Mouse (Mus musculus) forebrain, embryonic 13.5 days (tissue): ENCODE data around the gene Rims4. TPM values are rescaled to one million over a fixed set of nuclear protein-coding genes. Genes with fewer than 3 reads are reported as not detected.

Experiments used
- ATAC-seq: fragments of 200-750 bp; cut with Nextera tagmentation; 2 replicates; pipeline ENCODE4 v1.8.0; 2017
- H3K27ac ChIP-seq: fragments of 300-500 bp; sonication (generic); 2 replicates; pipeline ENCODE4 v1.5.1; 2015; ENCODE audit warnings: inconsistent platforms, mild to moderate bottlenecking, moderate library complexity
- H3K27me3 ChIP-seq: fragments of 300-500 bp; sonication (generic); 2 replicates; pipeline ENCODE4 v1.6.1; 2015; ENCODE audit warnings: mild to moderate bottlenecking, inconsistent platforms
- H3K36me3 ChIP-seq: fragments of 300-500 bp; sonication (generic); 2 replicates; pipeline ENCODE4 v1.6.1; 2015; ENCODE audit warnings: mild to moderate bottlenecking, inconsistent platforms; ENCODE audit not compliant: poor library complexity, severe bottlenecking
- H3K4me1 ChIP-seq: fragments of 300-500 bp; sonication (generic); 2 replicates; pipeline ENCODE4 v1.6.1; 2015; ENCODE audit warnings: inconsistent platforms
- H3K4me2 ChIP-seq: fragments of 300-500 bp; sonication (generic); 2 replicates; pipeline ENCODE4 v1.6.1; 2015; ENCODE audit warnings: inconsistent platforms, mild to moderate bottlenecking, moderate library complexity
- H3K4me3 ChIP-seq: fragments of 300-500 bp; sonication (generic); 2 replicates; pipeline ENCODE4 v1.5.1; 2015; ENCODE audit warnings: mild to moderate bottlenecking, inconsistent platforms
- H3K9ac ChIP-seq: fragments of 300-500 bp; sonication (generic); 2 replicates; pipeline ENCODE4 v1.6.1; 2015; ENCODE audit warnings: mild to moderate bottlenecking, inconsistent platforms
- H3K9me3 ChIP-seq: fragments of 300-500 bp; sonication (generic); replicated peaks from 2 replicates; pipeline ENCODE4 v1.6.1; 2016; ENCODE audit warnings: inconsistent platforms
- WGBS: fragments of 180-500 bp; shearing (Covaris S2); methylation state at CpG from one replicate; pipeline ENCODE4 v1.1.7; 2015; 5-methylcytosine and 5-hydroxymethylcytosine counted together
- polyA plus RNA-seq: library from polyadenylated mRNA; unstranded; fragments of >200 nt; fragmentation: Nextera tagmentation; extraction: Ambion mirVana; gene quantifications from 2 replicates; pipeline ENCODE4 v1.2.1, GENCODE M21; 2015

Gene Rims4
- polyA plus RNA-seq, 1 experiment from 2014 or later = 3.0 TPM

GRCm38 (mm10) chr2:163904323-163904722, 14.2 kb downstream of the Rims4 start:
- WGBS = 92% methylated on average over 4 of the region's 4 CpGs
- Histone ChIP-seq H3K9me3 (no peaks in the 10 kb centered on the region), H3K27me3 (no peaks in the 10 kb centered on the region), H3K4me2 (no peak overlapping the region), H3K4me3 (no peak overlapping the region), H3K36me3 (no peaks in the 10 kb centered on the region), H3K4me1 (no peaks in the 10 kb centered on the region), H3K9ac (no peak overlapping the region), H3K27ac (no peak overlapping the region)
- ATAC-seq = no peak

- no peak overlapping the region for H3K27ac ChIP-seq
- H3K9me3 ChIP-seq = no peaks in the 10 kb centered on the region
- H3K4me1 ChIP-seq = no peaks in the 10 kb centered on the region
- no peak overlapping the region for H3K4me3 ChIP-seq
- H3K27me3 ChIP-seq = no peaks in the 10 kb centered on the region
- WGBS = 73% methylated on average over 11 of the region's 11 CpGs
- no peaks in the 10 kb centered on the region for H3K36me3 ChIP-seq
- no peak overlapping the region for H3K9ac ChIP-seq
- no peak overlapping the region for H3K4me2 ChIP-seq
- ATAC-seq = no peak
Observed at GRCm38 (mm10) chr2:163903461-163903860, 15.0 kb downstream of the Rims4 start.

- 81% methylated on average over 4 of the region's 4 CpGs for WGBS
- Histone ChIP-seq H3K36me3 (no peaks in the 10 kb centered on the region), H3K4me2 (no peak overlapping the region), H3K27ac (no peak overlapping the region), H3K4me1 (no peaks in the 10 kb centered on the region), H3K9me3 (no peaks in the 10 kb centered on the region), H3K4me3 (no peak overlapping the region), H3K27me3 (no peaks in the 10 kb centered on the region), H3K9ac (no peak overlapping the region)
- ATAC-seq = no peak
Observed at GRCm38 (mm10) chr2:163902448-163902847, 16.0 kb downstream of the Rims4 start.

- WGBS = 92% methylated on average over 7 of the region's 7 CpGs
- ATAC-seq = no peak
- H3K27me3 ChIP-seq = no peaks in the 10 kb centered on the region
- no peak overlapping the region for H3K4me3 ChIP-seq
- no peak overlapping the region for H3K27ac ChIP-seq
- no peaks in the 10 kb centered on the region for H3K9me3 ChIP-seq
- H3K9ac ChIP-seq = no peak overlapping the region
- no peaks in the 10 kb centered on the region for H3K36me3 ChIP-seq
- H3K4me2 ChIP-seq = no peak overlapping the region
- H3K4me1 ChIP-seq = no peaks in the 10 kb centered on the region
Observed at GRCm38 (mm10) chr2:163901043-163901442, 17.4 kb downstream of the Rims4 start.

GRCm38 (mm10) chr2:163899910-163900411, 18.5 kb downstream of the Rims4 start:
- no peak for ATAC-seq

GRCm38 (mm10) chr2:163897988-163898535, 20.4 kb downstream of the Rims4 start:
- 84% methylated on average over 7 of the region's 7 CpGs for WGBS
- Histone ChIP-seq H3K27me3 (no peaks in the 10 kb centered on the region), H3K4me3 (no peak overlapping the region), H3K27ac (no peak overlapping the region), H3K9me3 (no peaks in the 10 kb centered on the region), H3K4me1 (no peaks in the 10 kb centered on the region), H3K36me3 (no peaks in the 10 kb centered on the region), H3K9ac (no peak overlapping the region), H3K4me2 (no peak overlapping the region)
- ATAC-seq = no peak

More at GRCm38 (mm10) chr2:163899910-163900411, 18.5 kb downstream of the Rims4 start:
- Histone ChIP-seq H3K4me2 (no peak overlapping the region), H3K9me3 (no peaks in the 10 kb centered on the region), H3K27me3 (no peaks in the 10 kb centered on the region), H3K27ac (no peak overlapping the region; the same call in 1 of the 2 replicates), H3K36me3 (no peaks in the 10 kb centered on the region), H3K4me3 (no peak overlapping the region), H3K4me1 (no peaks in the 10 kb centered on the region), H3K9ac (no peak overlapping the region)
- WGBS = 56% methylated on average over 14 of the region's 14 CpGs

- H3K36me3 ChIP-seq = no peaks in the 10 kb centered on the region
- no peaks in the 10 kb centered on the region for H3K27me3 ChIP-seq
- ATAC-seq = no peak
- 94% methylated on average over 7 of the region's 7 CpGs for WGBS
- H3K4me2 ChIP-seq = no peak overlapping the region
- H3K9ac ChIP-seq = no peak overlapping the region
- H3K4me1 ChIP-seq = no peaks in the 10 kb centered on the region
- no peaks in the 10 kb centered on the region for H3K9me3 ChIP-seq
- no peak overlapping the region for H3K4me3 ChIP-seq
- H3K27ac ChIP-seq = no peak overlapping the region
Observed at GRCm38 (mm10) chr2:163897026-163897425, 21.5 kb downstream of the Rims4 start.

- Histone ChIP-seq H3K9me3 (no peaks in the 10 kb centered on the region), H3K4me3 (no peak overlapping the region), H3K9ac (no peak overlapping the region), H3K27me3 (no peaks in the 10 kb centered on the region), H3K27ac (no peak overlapping the region), H3K36me3 (no peaks in the 10 kb centered on the region), H3K4me2 (no peak overlapping the region), H3K4me1 (peaks cover 8% of the 10 kb centered on the region)
- ATAC-seq = no peak
- 73% methylated on average over 2 of the region's 2 CpGs for WGBS
Observed at GRCm38 (mm10) chr2:163895156-163895555, 23.3 kb downstream of the Rims4 start.

- Histone ChIP-seq H3K4me2 (no peak overlapping the region), H3K27me3 (no peaks in the 10 kb centered on the region), H3K36me3 (no peaks in the 10 kb centered on the region), H3K9ac (no peak overlapping the region), H3K9me3 (no peaks in the 10 kb centered on the region), H3K4me1 (peaks cover 8% of the 10 kb centered on the region), H3K4me3 (no peak overlapping the region), H3K27ac (no peak overlapping the region)
- no peak for ATAC-seq
- WGBS = 72% methylated on average over 7 of the region's 7 CpGs
Observed at GRCm38 (mm10) chr2:163893446-163894370, 24.8 kb downstream of the Rims4 start.

- Histone ChIP-seq H3K4me1 (peaks cover 8% of the 10 kb centered on the region), H3K27ac (peak overlapping the region; percentile 57), H3K4me2 (no peak overlapping the region), H3K9ac (no peak overlapping the region), H3K27me3 (no peaks in the 10 kb centered on the region), H3K36me3 (no peaks in the 10 kb centered on the region), H3K4me3 (no peak overlapping the region), H3K9me3 (no peaks in the 10 kb centered on the region)
- WGBS = 91% methylated on average over 11 of the region's 11 CpGs
- no peak for ATAC-seq
Observed at GRCm38 (mm10) chr2:163891271-163891670, 27.2 kb downstream of the Rims4 start.

- 0 out of 2 replicates have a peak, but pooled peaks have one; percentile 19 for ATAC-seq
- H3K27ac ChIP-seq = peak overlapping the region; percentile 57; the same call in 1 of the 2 replicates
- H3K4me2 ChIP-seq = no peak overlapping the region
- no peaks in the 10 kb centered on the region for H3K36me3 ChIP-seq
- no peak overlapping the region for H3K9ac ChIP-seq
- no peaks in the 10 kb centered on the region for H3K27me3 ChIP-seq
- no peaks in the 10 kb centered on the region for H3K9me3 ChIP-seq
- no peak overlapping the region for H3K4me3 ChIP-seq
- WGBS = 43% methylated on average over 11 of the region's 11 CpGs
- peaks cover 8% of the 10 kb centered on the region for H3K4me1 ChIP-seq
Observed at GRCm38 (mm10) chr2:163890586-163890985, 27.9 kb downstream of the Rims4 start.

- Histone ChIP-seq H3K27ac (no peak overlapping the region), H3K36me3 (no peaks in the 10 kb centered on the region), H3K27me3 (no peaks in the 10 kb centered on the region), H3K4me1 (peaks cover 8% of the 10 kb centered on the region), H3K9me3 (no peaks in the 10 kb centered on the region), H3K4me2 (no peak overlapping the region), H3K9ac (no peak overlapping the region), H3K4me3 (no peak overlapping the region)
- no peak for ATAC-seq
- 47% methylated on average over 6 of the region's 6 CpGs for WGBS
Observed at GRCm38 (mm10) chr2:163889411-163889810, 29.1 kb downstream of the Rims4 start.
